Comparison of ENCODE assay signal across 7 mouse cellular contexts in genomic region chr1:170997756-170998655, GRCm38 (mm10). TPM values are rescaled to one million over a fixed set of nuclear protein-coding genes. Genes with fewer than 3 reads are reported as not detected.
DNase-seq lines count a peak whose midpoint lies in the region; ATAC-seq and TF ChIP-seq lines count a peak whose summit lies in the region.

No protein-coding gene starts in this region.

- H3K4me2 ChIP-seq in embryonic facial prominence, embryonic 15.5 days (replicated peaks): peak overlapping the region; percentile 40
- peak overlapping the region; percentile 15; the same call in 1 of the 2 replicates for H3K4me2 ChIP-seq in lung, postnatal 0 days (replicated peaks; ENCODE audit: low read depth, low read length)

- TF ChIP-seq CTCF in C2C12 (IDR thresholded peaks at IDR 0.05; ENCODE audit: control insufficient read depth, insufficient read depth, insufficient read length) (no peak), MEL (IDR thresholded peaks at IDR 0.05 in 2 of 3, conservative IDR thresholded peaks at IDR 0.05 in 1 of 3; ENCODE audit: control insufficient read depth in 1 of 3, insufficient read depth in 1 of 3, low read depth in 2 of 3, low read length in 3 of 3, poor library complexity in 1 of 3, severe bottlenecking in 1 of 3) (no peak; a peak in 1 of 6 replicates)
- TF ChIP-seq CTCF in lung, postnatal 0 days (IDR thresholded peaks at IDR 0.05): no peak

- H3K79me3 ChIP-seq in C2C12 (ENCODE audit: low read depth): no peaks in the 10 kb centered on the region

- intact Hi-C loops in heart, postnatal 10 days (cut with DNase I): loop anchor here (10.0 kb wide), 1 partner anchor 363 kb away; no protein-coding TSS in a partner anchor

- no peak overlapping the region for H3ac ChIP-seq in C2C12 (ENCODE audit: control insufficient read depth, insufficient read length, low read depth)

- no peaks in the 10 kb centered on the region for H3K9me3 ChIP-seq in MEL (replicated peaks; ENCODE audit: insufficient read depth, low read length)
- no peaks in the 10 kb centered on the region for H3K9me3 ChIP-seq in embryonic facial prominence, embryonic 15.5 days (replicated peaks)
- no peaks in the 10 kb centered on the region for H3K9me3 ChIP-seq in lung, postnatal 0 days (ENCODE audit: low read length)

- 48% methylated on average over 21 of the region's 21 CpGs for WGBS in embryonic facial prominence, embryonic 15.5 days
- WGBS in lung, postnatal 0 days: 49% methylated on average over 21 of the region's 21 CpGs

- peak; percentile 80 for DNase-seq in MEL (ENCODE audit: low read depth, low spot score)
- DNase-seq in heart, postnatal 10 days: peak; percentile 62 to 69
- DNase-seq in layer of hippocampus, postnatal 14 days (ENCODE audit: low spot score in 2 of 2): peak; percentile 36 to 42
- DNase-seq in lung, postnatal 0 days (ENCODE audit: low spot score): peak; percentile 61
- DNase-seq in right cerebral cortex, adult 2 months (ENCODE audit: low spot score in 2 of 2): peak; percentile 71 to 74

- no peak for TF ChIP-seq RAD21 in MEL (IDR thresholded peaks at IDR 0.05; ENCODE audit: low read depth, low read length)

- H3K36me3 ChIP-seq in C2C12 (ENCODE audit: control insufficient read depth, insufficient read depth) (no peaks in the 10 kb centered on the region), MEL (ENCODE audit: control insufficient read depth in 1 of 2, insufficient read depth in 2 of 2, low read length in 2 of 2) (peaks cover 0 to 2% of the 10 kb centered on the region in 2 experiments; a peak in 1 of 4 replicates)
- H3K36me3 ChIP-seq in embryonic facial prominence, embryonic 15.5 days: no peaks in the 10 kb centered on the region
- H3K36me3 ChIP-seq in lung, postnatal 0 days (ENCODE audit: insufficient read depth, low read length): no peaks in the 10 kb centered on the region

- peak overlapping the region; percentile 56 for H3K9ac ChIP-seq in MEL (ENCODE audit: control insufficient read depth, low read depth, low read length, poor library complexity, severe bottlenecking)
- H3K9ac ChIP-seq in embryonic facial prominence, embryonic 15.5 days: no peak overlapping the region
- no peak overlapping the region for H3K9ac ChIP-seq in lung, postnatal 0 days (replicated peaks; ENCODE audit: low read depth)

- H3K79me2 ChIP-seq in C2C12 (ENCODE audit: control insufficient read depth, insufficient read depth) (no peaks in the 10 kb centered on the region), MEL (ENCODE audit: control insufficient read depth, insufficient read depth, low read length, poor library complexity) (no peaks in the 10 kb centered on the region)

- no peak overlapping the region for H3K4me3 ChIP-seq in C2C12 (ENCODE audit: insufficient read depth, poor library complexity, severe bottlenecking)
- H3K4me3 ChIP-seq in MEL (ENCODE audit: control insufficient read depth in 1 of 2, insufficient read depth in 1 of 2, low read depth in 2 of 2, low read length in 2 of 2): peak overlapping the region; percentile 68 to 69
- peak overlapping the region; percentile 26 for H3K4me3 ChIP-seq in embryonic facial prominence, embryonic 15.5 days (replicated peaks)
- no peak overlapping the region for H3K4me3 ChIP-seq in lung, postnatal 0 days (ENCODE audit: low read depth, low read length)

- no peaks in the 10 kb centered on the region for H3K27me3 ChIP-seq in C2C12 (ENCODE audit: control insufficient read depth, insufficient read depth, insufficient read length)
- no peaks in the 10 kb centered on the region for H3K27me3 ChIP-seq in MEL (ENCODE audit: control insufficient read depth in 1 of 2, insufficient read depth in 2 of 2, low read length in 2 of 2)
- no peaks in the 10 kb centered on the region for H3K27me3 ChIP-seq in embryonic facial prominence, embryonic 15.5 days
- no peaks in the 10 kb centered on the region for H3K27me3 ChIP-seq in lung, postnatal 0 days (replicated peaks; ENCODE audit: insufficient read depth, low read length)

- peak in 1 of 2 experiments; percentile 32; a peak in 1 of 4 replicates for TF ChIP-seq POLR2A in MEL (IDR thresholded peaks at IDR 0.05; ENCODE audit: control insufficient read depth in 1 of 2, insufficient read depth in 1 of 2, low read depth in 1 of 2, low read length in 2 of 2, poor library complexity in 1 of 2)

- peak in 1 of 2 experiments; percentile 49; a peak in 1 of 4 replicates for TF ChIP-seq EP300 in MEL (IDR thresholded peaks at IDR 0.05; ENCODE audit: low read depth in 1 of 2, low read length in 2 of 2)
- TF ChIP-seq EP300 in lung, postnatal 0 days (IDR thresholded peaks at IDR 0.05): no peak

- peaks cover 4% of the 10 kb centered on the region in 2 experiments; a peak in 3 of 4 replicates for H3K4me1 ChIP-seq in MEL (ENCODE audit: control insufficient read depth in 1 of 2, insufficient read depth in 2 of 2, low read length in 2 of 2)
- H3K4me1 ChIP-seq in embryonic facial prominence, embryonic 15.5 days: no peaks in the 10 kb centered on the region
- H3K4me1 ChIP-seq in lung, postnatal 0 days (ENCODE audit: insufficient read depth, low read depth, low read length): no peaks in the 10 kb centered on the region

- ATAC-seq in embryonic facial prominence, embryonic 15.5 days (ENCODE audit: insufficient number of reproducible peaks, low FRiP score, low TSS enrichment, low read depth): no peak
- ATAC-seq in lung, postnatal 0 days: peak; percentile 75

- peak overlapping the region; percentile 53 for H3K27ac ChIP-seq in MEL (ENCODE audit: control insufficient read depth, low read depth, low read length)
- 0 out of 2 replicates have a peak overlapping the region, but pooled peaks have one; percentile 34 for H3K27ac ChIP-seq in embryonic facial prominence, embryonic 15.5 days (replicated peaks)
- no peak overlapping the region for H3K27ac ChIP-seq in lung, postnatal 0 days (ENCODE audit: low read length)

TF ChIP-seq in C2C12, 6 proteins besides CTCF, POLR2A, EP300 and RAD21:
- no peak for TF ChIP-seq MYOG (IDR thresholded peaks at IDR 0.05; ENCODE audit: control insufficient read depth, extremely low read depth, insufficient read length)
- TF ChIP-seq CEBPB (IDR thresholded peaks at IDR 0.05; ENCODE audit: low read depth): no peak
- TF ChIP-seq MAX (IDR thresholded peaks at IDR 0.05): no peak
- peak; percentile 50 for TF ChIP-seq USF1 (IDR thresholded peaks at IDR 0.05; ENCODE audit: low read depth)
- no peak for TF ChIP-seq MYOD1 (IDR thresholded peaks at IDR 0.05; ENCODE audit: control insufficient read depth, insufficient read length, low read depth)
- no peak for TF ChIP-seq FOSL1 (IDR thresholded peaks at IDR 0.05; ENCODE audit: insufficient read depth, low read length, poor library complexity, severe bottlenecking)

TF ChIP-seq in MEL, 35 proteins besides CTCF, POLR2A, EP300 and RAD21:
- peak; percentile 18; the same call in 1 of the 2 replicates for TF ChIP-seq GATA1 (IDR thresholded peaks at IDR 0.05; ENCODE audit: low read depth, low read length)
- TF ChIP-seq KAT2A (conservative IDR thresholded peaks at IDR 0.05; ENCODE audit: low read depth, low read length): no peak
- 0 out of 2 replicates have a peak, but pooled peaks have one; percentile 26 for TF ChIP-seq ETS1 (IDR thresholded peaks at IDR 0.05; ENCODE audit: low read depth, low read length)
- peak; percentile 30; the same call in 1 of the 2 replicates for TF ChIP-seq TBP (IDR thresholded peaks at IDR 0.05; ENCODE audit: low read depth, low read length)
- TF ChIP-seq SMC3 (IDR thresholded peaks at IDR 0.05; ENCODE audit: low read depth, low read length): no peak
- no peak; the same call in 1 of the 2 replicates for TF ChIP-seq MAX (IDR thresholded peaks at IDR 0.05; ENCODE audit: low read length)
- TF ChIP-seq JUND (IDR thresholded peaks at IDR 0.05; ENCODE audit: low read depth, low read length): no peak
- no peak for TF ChIP-seq POLR2AphosphoS2 (IDR thresholded peaks at IDR 0.05; ENCODE audit: low read length)
- 0 out of 2 replicates have a peak, but pooled peaks have one; percentile 14 for TF ChIP-seq MYC (IDR thresholded peaks at IDR 0.05; ENCODE audit: low read depth, low read length)
- peak in 1 of 2 experiments; percentile 53; a peak in 1 of 4 replicates for TF ChIP-seq USF2 (IDR thresholded peaks at IDR 0.05; ENCODE audit: borderline replicate concordance in 1 of 2, insufficient read depth in 1 of 2, low read depth in 1 of 2, low read length in 2 of 2)
- peak; percentile 91 for TF ChIP-seq USF1 (IDR thresholded peaks at IDR 0.05; ENCODE audit: low read depth, low read length)
- TF ChIP-seq RCOR1 (IDR thresholded peaks at IDR 0.05; ENCODE audit: low read depth, low read length): no peak
- peak; percentile 78; the same call in 1 of the 2 replicates for TF ChIP-seq BHLHE40 (IDR thresholded peaks at IDR 0.05; ENCODE audit: borderline replicate concordance, low read depth, low read length)
- TF ChIP-seq CHD2 (IDR thresholded peaks at IDR 0.05; ENCODE audit: low read length): no peak
- no peak for TF ChIP-seq TAL1 (IDR thresholded peaks at IDR 0.05; ENCODE audit: low read length)
- peak; percentile 70; the same call in 1 of the 2 replicates for TF ChIP-seq MXI1 (IDR thresholded peaks at IDR 0.05; ENCODE audit: low read depth, low read length)
- no peak for TF ChIP-seq MYB (IDR thresholded peaks at IDR 0.05; ENCODE audit: low read depth, low read length)

RNA-seq across cellular contexts. Expression of gene Fcgr4, which starts 20.7 kb away (rescaled TPM):
- polyA plus RNA-seq in C2C12 (2012; fragmentation: generic; extraction: Trizol): 1.0 TPM
- not detected in 2 replicates for total RNA-seq in MEL (2012; rRNA removed)
- not detected for polyA plus RNA-seq in MEL (2012; ENCODE audit: insufficient read depth in 1 of 2, insufficient read length in 2 of 2, low read depth in 1 of 2, low replicate concordance in 2 of 2, missing spikeins in 1 of 2)
- 0.53 and 1.8 TPM in 2 replicates for polyA plus RNA-seq in embryonic facial prominence, embryonic 15.5 days (2015; fragmentation: Nextera tagmentation; extraction: Ambion mirVana)
- total RNA-seq in heart, postnatal 10 days (2021): not detected
- total RNA-seq in layer of hippocampus, postnatal 14 days (2021): not detected
- polyA plus RNA-seq in lung, postnatal 0 days (2015; fragmentation: Nextera tagmentation; extraction: Ambion mirVana): 3.3 and 4.0 TPM in 2 replicates

RNA-seq across cellular contexts. Expression of gene Fcgr2b, which starts 21.7 kb away (rescaled TPM):
- polyA plus RNA-seq in C2C12 (2012; fragmentation: generic; extraction: Trizol) (0.06 TPM), MEL (2012; ENCODE audit: insufficient read depth in 1 of 2, insufficient read length in 2 of 2, low read depth in 1 of 2, low replicate concordance in 2 of 2, missing spikeins in 1 of 2) (1 to 10 TPM in 1 of 2 experiments, not detected in 1; 8.2 TPM)
- total RNA-seq in MEL (2012; rRNA removed): 4.7 and 6.4 TPM in 2 replicates
- polyA plus RNA-seq in embryonic facial prominence, embryonic 15.5 days (2015; fragmentation: Nextera tagmentation; extraction: Ambion mirVana): 4.3 and 4.5 TPM in 2 replicates
- total RNA-seq in heart, postnatal 10 days (2021): 1 to 10 TPM; 3.1 to 3.9 TPM
- total RNA-seq in layer of hippocampus, postnatal 14 days (2021): 1 to 10 TPM; 3.6 to 3.8 TPM
- polyA plus RNA-seq in lung, postnatal 0 days (2015; fragmentation: Nextera tagmentation; extraction: Ambion mirVana): 6.9 and 9.2 TPM in 2 replicates

Comparison
In these comparisons a context has a peak if more than half of its experiments do, and no peak if none do; other contexts are left out.
1. H3K4me3 ChIP-seq: peak in MEL (2 of 2) and embryonic facial prominence, embryonic 15.5 days (single experiment); none in C2C12 (single experiment) and lung, postnatal 0 days (single experiment).
2. Peak in every context shown above with its lines, with median percentiles within 50 percentile points of each other: DNase-seq.